Mouse (Mus musculus) liver, embryonic 12.5 days (tissue): ENCODE measurements around the gene Vamp2. TPM values are rescaled to one million over a fixed set of nuclear protein-coding genes. Genes with fewer than 3 reads are reported as not detected.

Experiments used
- ATAC-seq: fragments of 200-750 bp; cut with Nextera tagmentation; 2 replicates; pipeline ENCODE4 v1.8.0; 2017; ENCODE audit warnings: moderate number of reproducible peaks, mild to moderate bottlenecking, moderate library complexity
- H3K27ac ChIP-seq: fragments of 300-500 bp; sonication (generic); 2 replicates; pipeline ENCODE4 v1.5.1; 2016; ENCODE audit warnings: mild to moderate bottlenecking
- H3K27me3 ChIP-seq: fragments of 300-500 bp; sonication (generic); replicated peaks from 2 replicates; pipeline ENCODE4 v1.6.1; 2016; ENCODE audit warnings: mild to moderate bottlenecking, moderate library complexity
- H3K36me3 ChIP-seq: fragments of 300-500 bp; sonication (generic); 2 replicates; pipeline ENCODE4 v1.6.1; 2016; ENCODE audit warnings: mild to moderate bottlenecking, moderate library complexity
- H3K4me1 ChIP-seq: fragments of 300-500 bp; sonication (generic); 2 replicates; pipeline ENCODE4 v1.6.1; 2016
- H3K4me2 ChIP-seq: fragments of 300-500 bp; sonication (generic); 2 replicates; pipeline ENCODE4 v1.6.1; 2016; ENCODE audit warnings: mild to moderate bottlenecking, moderate library complexity
- H3K4me3 ChIP-seq: fragments of 300-500 bp; sonication (generic); 2 replicates; pipeline ENCODE4 v1.5.1; 2016; ENCODE audit warnings: mild to moderate bottlenecking, moderate library complexity
- H3K9ac ChIP-seq: fragments of 300-500 bp; sonication (generic); 2 replicates; pipeline ENCODE4 v1.6.1; 2016; ENCODE audit warnings: mild to moderate bottlenecking, moderate library complexity
- H3K9me3 ChIP-seq: fragments of 300-500 bp; sonication (generic); replicated peaks from 2 replicates; pipeline ENCODE4 v1.6.1; 2016; ENCODE audit warnings: mild to moderate bottlenecking, moderate library complexity
- WGBS: fragments of 180-500 bp; shearing (Covaris S2); methylation state at CpG from one replicate; pipeline ENCODE4 v1.1.7; 2016; ENCODE audit not compliant: insufficient replicate concordance; 5-methylcytosine and 5-hydroxymethylcytosine counted together
- polyA plus RNA-seq: library from polyadenylated mRNA; unstranded; fragments of >200 nt; fragmentation: Nextera tagmentation; extraction: Ambion mirVana; gene quantifications from 2 replicates; pipeline ENCODE4 v1.2.1, GENCODE M21; 2016

Vamp2 gene
- polyA plus RNA-seq, 1 experiment from 2014 or later = 26.3 TPM

- no peak overlapping the region for H3K9ac ChIP-seq
- 84% methylated on average over 14 of the region's 14 CpGs for WGBS
- H3K4me2 ChIP-seq = no peak overlapping the region
- H3K4me1 ChIP-seq = peaks cover 24% of the 10 kb centered on the region
- ATAC-seq = no peak
- H3K9me3 ChIP-seq = no peaks in the 10 kb centered on the region
- H3K4me3 ChIP-seq = no peak overlapping the region
- no peak overlapping the region for H3K27ac ChIP-seq
- H3K36me3 ChIP-seq = peaks cover 90% of the 10 kb centered on the region
- no peaks in the 10 kb centered on the region for H3K27me3 ChIP-seq
These were observed 16.2 kb downstream of the Vamp2 start for GRCm38 (mm10) chr11:69104487-69104886.

DNA sequence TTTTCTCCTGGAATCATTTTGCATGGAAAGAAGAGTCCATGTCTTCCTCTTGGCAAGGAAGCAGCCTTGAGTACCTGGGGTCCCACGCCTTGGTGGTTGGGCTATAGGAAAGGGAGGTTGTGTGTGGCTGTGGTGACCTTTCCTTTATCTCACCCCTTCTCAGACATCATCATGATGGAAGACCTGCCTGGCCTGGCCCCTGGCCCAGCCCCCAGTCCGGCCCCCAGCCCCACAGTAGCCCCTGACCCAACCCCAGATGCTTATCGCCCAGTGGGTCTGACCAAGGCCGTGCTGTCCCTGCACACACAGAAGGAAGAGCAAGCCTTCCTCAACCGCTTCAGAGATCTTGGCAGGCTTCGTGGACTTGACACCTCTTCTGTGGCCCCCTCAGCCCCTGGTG is 16.9 kb downstream of the Vamp2 start:
- Histone ChIP-seq H3K4me1 (peaks cover 24% of the 10 kb centered on the region), H3K27ac (no peak overlapping the region), H3K27me3 (no peaks in the 10 kb centered on the region), H3K9me3 (no peaks in the 10 kb centered on the region), H3K9ac (no peak overlapping the region), H3K4me2 (no peak overlapping the region), H3K4me3 (no peak overlapping the region), H3K36me3 (peaks cover 92% of the 10 kb centered on the region)
- WGBS = 79% methylated on average over 6 of the region's 6 CpGs
- ATAC-seq = no peak

DNA sequence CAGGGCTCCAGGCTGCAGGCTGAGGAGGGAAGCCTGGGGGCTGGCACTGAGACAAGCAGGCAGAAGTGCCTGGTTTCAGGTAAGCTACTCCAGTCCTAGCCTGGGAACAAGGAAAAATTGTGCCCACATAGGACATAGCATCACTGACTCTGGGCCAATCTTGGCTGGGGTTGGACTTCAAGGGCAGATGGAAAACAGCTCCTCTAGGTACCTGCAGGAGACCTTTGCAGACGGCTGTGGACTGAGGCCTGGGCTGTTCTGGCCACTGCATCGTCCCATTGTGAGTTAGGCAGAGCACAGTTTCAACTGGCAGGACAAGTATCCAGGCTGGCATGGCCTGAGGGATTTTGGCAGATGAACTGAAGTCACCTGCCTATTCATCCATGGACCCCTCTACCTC is 17.5 kb downstream of the Vamp2 start:
- peaks cover 20% of the 10 kb centered on the region for H3K4me1 ChIP-seq
- no peak overlapping the region for H3K27ac ChIP-seq
- peaks cover 89% of the 10 kb centered on the region for H3K36me3 ChIP-seq
- WGBS = 69% methylated on average over 2 of the region's 2 CpGs
- H3K9ac ChIP-seq = no peak overlapping the region
- no peak for ATAC-seq
- H3K27me3 ChIP-seq = no peaks in the 10 kb centered on the region
- H3K4me2 ChIP-seq = no peak overlapping the region
- H3K4me3 ChIP-seq = no peak overlapping the region
- no peaks in the 10 kb centered on the region for H3K9me3 ChIP-seq

DNA sequence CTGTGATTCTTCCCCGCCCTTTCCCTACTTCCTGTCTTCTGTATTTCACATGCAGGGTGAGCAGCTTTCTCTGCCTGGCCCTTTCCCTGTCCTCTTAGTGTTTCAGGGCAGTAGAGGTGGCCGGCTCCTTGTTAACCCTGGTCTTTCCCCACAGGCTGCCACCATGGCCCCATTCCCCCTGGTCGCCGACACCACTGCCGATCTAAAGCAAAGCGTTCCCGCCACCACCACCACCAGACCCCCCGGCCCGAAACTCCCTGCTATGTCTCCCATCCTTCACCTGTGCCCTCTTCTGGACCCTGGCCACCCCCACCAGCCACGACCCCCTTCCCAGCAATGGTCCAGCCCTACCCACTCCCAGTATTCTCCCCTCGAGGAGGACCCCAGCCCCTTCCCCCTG is 18.0 kb downstream of the Vamp2 start:
- peaks cover 84% of the 10 kb centered on the region for H3K36me3 ChIP-seq
- no peak overlapping the region for H3K4me3 ChIP-seq
- H3K9ac ChIP-seq = no peak overlapping the region
- H3K4me2 ChIP-seq = no peak overlapping the region
- H3K27ac ChIP-seq = no peak overlapping the region
- 81% methylated on average over 11 of the region's 11 CpGs for WGBS
- no peaks in the 10 kb centered on the region for H3K27me3 ChIP-seq
- ATAC-seq = no peak
- peaks cover 19% of the 10 kb centered on the region for H3K4me1 ChIP-seq
- H3K9me3 ChIP-seq = no peaks in the 10 kb centered on the region

- 86% methylated on average over 11 of the region's 11 CpGs for WGBS
- no peak overlapping the region for H3K27ac ChIP-seq
- ATAC-seq = no peak
- H3K4me3 ChIP-seq = no peak overlapping the region
- no peak overlapping the region for H3K4me2 ChIP-seq
- H3K4me1 ChIP-seq = peaks cover 25% of the 10 kb centered on the region
- H3K27me3 ChIP-seq = peaks cover 2% of the 10 kb centered on the region; the same call in 1 of the 2 replicates
- peaks cover 78% of the 10 kb centered on the region for H3K36me3 ChIP-seq
- no peaks in the 10 kb centered on the region for H3K9me3 ChIP-seq
- no peak overlapping the region for H3K9ac ChIP-seq
These were observed 18.6 kb downstream of the Vamp2 start for GRCm38 (mm10) chr11:69106842-69107241.

DNA sequence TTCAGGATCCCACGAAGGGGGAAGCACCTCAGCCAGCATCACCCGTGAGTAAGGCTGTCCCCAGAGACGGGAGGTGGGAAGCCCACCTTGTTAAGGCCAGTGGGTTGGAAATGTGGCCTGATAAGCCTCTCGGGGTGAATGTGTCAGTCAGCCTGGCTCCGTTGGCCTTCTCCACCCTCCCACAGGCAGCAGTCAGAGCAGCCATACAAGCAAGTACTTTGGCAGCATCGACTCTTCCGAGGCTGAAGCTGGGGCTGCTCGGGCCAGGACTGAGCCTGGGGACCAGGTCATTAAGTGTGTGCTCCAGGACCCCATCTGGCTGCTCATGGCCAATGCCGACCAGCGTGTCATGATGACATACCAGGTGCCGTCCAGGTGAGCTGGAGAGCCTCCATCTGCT is 19.4 kb downstream of the Vamp2 start:
- Histone ChIP-seq H3K36me3 (peaks cover 70% of the 10 kb centered on the region), H3K4me3 (no peak overlapping the region), H3K9ac (no peak overlapping the region), H3K9me3 (no peaks in the 10 kb centered on the region), H3K27ac (no peak overlapping the region), H3K27me3 (peaks cover 10% of the 10 kb centered on the region), H3K4me2 (no peak overlapping the region), H3K4me1 (peaks cover 32% of the 10 kb centered on the region)
- ATAC-seq = no peak
- WGBS = 75% methylated on average over 11 of the region's 11 CpGs

- WGBS = 82% methylated on average over 9 of the region's 9 CpGs
- H3K27me3 ChIP-seq = peaks cover 16% of the 10 kb centered on the region
- H3K9me3 ChIP-seq = no peaks in the 10 kb centered on the region
- no peak overlapping the region for H3K9ac ChIP-seq
- H3K4me1 ChIP-seq = peaks cover 32% of the 10 kb centered on the region
- no peak for ATAC-seq
- peaks cover 64% of the 10 kb centered on the region for H3K36me3 ChIP-seq
- H3K27ac ChIP-seq = no peak overlapping the region
- no peak overlapping the region for H3K4me3 ChIP-seq
- H3K4me2 ChIP-seq = no peak overlapping the region
These were observed 19.9 kb downstream of the Vamp2 start for GRCm38 (mm10) chr11:69108223-69108622.

GRCm38 (mm10) chr11:69109032-69109900 is 21.0 kb downstream of the Vamp2 start:
- Histone ChIP-seq H3K4me3 (0 out of 2 replicates have a peak overlapping the region, but pooled peaks have one; percentile 57), H3K4me1 (peaks cover 32% of the 10 kb centered on the region), H3K27ac (peak overlapping the region; percentile 67; the same call in 1 of the 2 replicates), H3K36me3 (peaks cover 54% of the 10 kb centered on the region), H3K27me3 (peaks cover 22% of the 10 kb centered on the region), H3K9ac (peak overlapping the region; percentile 53; the same call in 1 of the 2 replicates), H3K9me3 (no peaks in the 10 kb centered on the region), H3K4me2 (peak overlapping the region; percentile 70)
- 79% methylated on average over 13 of the region's 13 CpGs for WGBS
- no peak for ATAC-seq

GRCm38 (mm10) chr11:69110319-69111046 is 22.2 kb downstream of the Vamp2 start:
- under 1% methylated on average over 30 of the region's 30 CpGs for WGBS
- Histone ChIP-seq H3K27ac (peak overlapping the region; percentile 67), H3K9ac (peak overlapping the region; percentile 53), H3K27me3 (peaks cover 24% of the 10 kb centered on the region), H3K4me2 (peak overlapping the region; percentile 70), H3K9me3 (no peaks in the 10 kb centered on the region), H3K4me1 (peaks cover 32% of the 10 kb centered on the region), H3K4me3 (peak overlapping the region; percentile 57), H3K36me3 (peaks cover 42% of the 10 kb centered on the region)
- ATAC-seq = peak; percentile 78

GRCm38 (mm10) chr11:69111051-69111810 is 22.9 kb downstream of the Vamp2 start:
- H3K36me3 ChIP-seq = peaks cover 34% of the 10 kb centered on the region
- H3K27ac ChIP-seq = 0 out of 2 replicates have a peak overlapping the region, but pooled peaks have one; percentile 33
- no peaks in the 10 kb centered on the region for H3K9me3 ChIP-seq
- no peak for ATAC-seq
- WGBS = 4% methylated on average over 21 of the region's 21 CpGs
- peaks cover 28% of the 10 kb centered on the region for H3K27me3 ChIP-seq
- peak overlapping the region; percentile 50 for H3K9ac ChIP-seq
- peaks cover 32% of the 10 kb centered on the region for H3K4me1 ChIP-seq
- peak overlapping the region; percentile 70 for H3K4me2 ChIP-seq
- peak overlapping the region; percentile 57 for H3K4me3 ChIP-seq

- H3K4me2 ChIP-seq = peak overlapping the region; percentile 70
- 34% methylated on average over 4 of the region's 4 CpGs for WGBS
- ATAC-seq = no peak
These were observed 23.6 kb downstream of the Vamp2 start for GRCm38 (mm10) chr11:69111865-69112264.

More at GRCm38 (mm10) chr11:69111865-69112264, 23.6 kb downstream of the Vamp2 start:
- peaks cover 28% of the 10 kb centered on the region for H3K27me3 ChIP-seq
- no peak overlapping the region for H3K27ac ChIP-seq
- H3K36me3 ChIP-seq = peaks cover 28% of the 10 kb centered on the region
- H3K9me3 ChIP-seq = no peaks in the 10 kb centered on the region
- no peak overlapping the region for H3K9ac ChIP-seq
- H3K4me1 ChIP-seq = peaks cover 36% of the 10 kb centered on the region
- H3K4me3 ChIP-seq = peak overlapping the region; percentile 57; the same call in 1 of the 2 replicates
